Mouse (Mus musculus) MEL (cell line): ENCODE measurements around the gene Nudt3.

Experiments used
- CHD1 ChIP-seq: IDR thresholded peaks from 2 replicates; pipeline ENCODE4 v1.6.1; 2012; ENCODE audit warnings: low read depth, mild to moderate bottlenecking, inconsistent platforms, low read length, improper control_type of control experiment
- CTCF ChIP-seq, 3 experiments: IDR thresholded peaks in 2 of 3; conservative IDR thresholded peaks in 1 of 3; 2 replicates each; pipeline ENCODE4 v1.5.1; 2011 to 2012; ENCODE audit warnings: low read length in 3 of 3, low read depth in 2 of 3, mild to moderate bottlenecking in 2 of 3, improper control_type of control experiment in 1 of 3, inconsistent platforms in 1 of 3, mixed read lengths in 1 of 3, moderate library complexity in 1 of 3; ENCODE audit not compliant: control insufficient read depth in 1 of 3, insufficient read depth in 1 of 3, poor library complexity in 1 of 3, severe bottlenecking in 1 of 3
- EP300 ChIP-seq, 2 experiments: IDR thresholded peaks; 2 replicates each; pipeline ENCODE4 v1.6.1; 2011; ENCODE audit warnings: improper control_type of control experiment in 2 of 2, low read length in 2 of 2, low read depth in 1 of 2, mild to moderate bottlenecking in 1 of 2
- GATA1 ChIP-seq: IDR thresholded peaks from 2 replicates; pipeline ENCODE4 v1.6.1; 2011; ENCODE audit warnings: low read depth, low read length, improper control_type of control experiment
- HCFC1 ChIP-seq: IDR thresholded peaks from 2 replicates; pipeline ENCODE4 v1.6.1; 2012; ENCODE audit warnings: low read depth, mild to moderate bottlenecking, inconsistent platforms, low read length, improper control_type of control experiment, moderate library complexity
- MEF2A ChIP-seq: IDR thresholded peaks from 2 replicates; pipeline ENCODE4 v1.6.1; 2014; ENCODE audit warnings: low read depth, mild to moderate bottlenecking, inconsistent platforms, low read length, improper control_type of control experiment; ENCODE audit not compliant: poor library complexity, insufficient replicate concordance, severe bottlenecking; ENCODE audit errors: extremely low read depth
- MXI1 ChIP-seq: IDR thresholded peaks from 2 replicates; pipeline ENCODE4 v1.6.1; 2011; ENCODE audit warnings: mild to moderate bottlenecking, low read depth, low read length, improper control_type of control experiment
- MYC ChIP-seq: IDR thresholded peaks from 2 replicates; pipeline ENCODE4 v1.6.1; 2011; ENCODE audit warnings: low read depth, mild to moderate bottlenecking, low read length, improper control_type of control experiment, moderate library complexity
- NELFE ChIP-seq: IDR thresholded peaks from 2 replicates; pipeline ENCODE4 v1.6.1; 2011; ENCODE audit warnings: low read depth, low read length, improper control_type of control experiment
- POLR2A ChIP-seq, 2 experiments: IDR thresholded peaks; 2 replicates each; pipeline ENCODE4 v1.6.1; 2011 to 2012; ENCODE audit warnings: low read length in 2 of 2, mild to moderate bottlenecking in 2 of 2, control low read depth in 1 of 2, improper control_type of control experiment in 1 of 2, low read depth in 1 of 2, moderate library complexity in 1 of 2; ENCODE audit not compliant: control insufficient read depth in 1 of 2, insufficient read depth in 1 of 2, poor library complexity in 1 of 2
- POLR2AphosphoS5 ChIP-seq: IDR thresholded peaks from 2 replicates; pipeline ENCODE4 v1.6.1; 2012; ENCODE audit warnings: low read depth, borderline replicate concordance, mild to moderate bottlenecking, inconsistent platforms, low read length, moderate library complexity, mixed read lengths
- ZC3H11A ChIP-seq: IDR thresholded peaks from 2 replicates; pipeline ENCODE4 v1.6.1; 2012; ENCODE audit warnings: low read depth, mild to moderate bottlenecking, inconsistent platforms, low read length, improper control_type of control experiment

DNA sequence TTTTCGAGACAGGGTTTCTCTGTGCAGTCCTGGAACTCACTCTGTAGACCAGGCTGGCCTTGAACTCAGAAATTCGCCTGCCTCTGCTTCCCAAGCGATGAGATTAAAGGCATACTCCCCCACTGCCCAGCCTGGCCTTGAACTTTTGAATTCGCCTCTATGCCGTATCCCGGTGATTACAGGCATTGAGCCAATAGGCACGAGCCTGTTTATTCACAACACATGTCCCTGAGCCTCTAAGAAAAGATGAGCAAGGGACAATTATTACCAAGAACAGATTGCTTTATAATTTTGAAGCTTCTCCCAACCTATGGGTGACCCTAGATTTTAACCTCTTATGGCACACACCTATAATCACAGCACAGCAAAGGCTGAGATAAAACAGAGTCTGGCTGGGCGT, 5.1 kb upstream of the Nudt3 start:
- TF ChIP-seq CTCF (IDR thresholded peaks at IDR 0.05 in 2 of 3, conservative IDR thresholded peaks at IDR 0.05 in 1 of 3; ENCODE audit: control insufficient read depth in 1 of 3, insufficient read depth in 1 of 3, low read depth in 2 of 3, low read length in 3 of 3, poor library complexity in 1 of 3, severe bottlenecking in 1 of 3): no peak
- no peak for TF ChIP-seq EP300 (IDR thresholded peaks at IDR 0.05; ENCODE audit: low read depth in 1 of 2, low read length in 2 of 2)
- no peak for TF ChIP-seq GATA1
- no peak for TF ChIP-seq POLR2A (IDR thresholded peaks at IDR 0.05; ENCODE audit: control insufficient read depth in 1 of 2, insufficient read depth in 1 of 2, low read depth in 1 of 2, low read length in 2 of 2, poor library complexity in 1 of 2)
- TF ChIP-seq POLR2AphosphoS5: no peak
- no peak for TF ChIP-seq ZC3H11A
- TF ChIP-seq CHD1: no peak
- TF ChIP-seq MYC: no peak
- no peak for TF ChIP-seq NELFE
- no peak for TF ChIP-seq MXI1
- TF ChIP-seq HCFC1: no peak
- no peak for TF ChIP-seq MEF2A
